Mouse (Mus musculus): ENCODE measurements around the gene Tmprss11g.
A peak's percentile ranks its signal among the peaks of the same experiment; 100 is the strongest.

The Tmprss11g gene

GRCm38 (mm10) chr5:86518500-86518899 is at the start of gene Tmprss11g:
Gene Tmprss11g, minus strand, starts transcription at chr5:86518600.
- DNase-seq (ENCODE audit: low spot score) = no peak

- DNase-seq (ENCODE audit: low spot score) = no peak
Observed at GRCm38 (mm10) chr5:86546693-86547092, 28.3 kb upstream of the Tmprss11g start.

- DNase-seq (ENCODE audit: low spot score) = no peak
Observed at GRCm38 (mm10) chr5:86540601-86541000, 22.2 kb upstream of the Tmprss11g start.

GRCm38 (mm10) chr5:86528725-86529124 is 10.3 kb upstream of the Tmprss11g start:
- no peak for DNase-seq (ENCODE audit: low spot score)

GRCm38 (mm10) chr5:86511538-86511937 is 6.9 kb downstream of the Tmprss11g start:
- no peak for DNase-seq (ENCODE audit: low spot score)

- no peak for DNase-seq (ENCODE audit: low spot score)
Observed at GRCm38 (mm10) chr5:86493453-86493852, 24.9 kb downstream of the Tmprss11g start.

GRCm38 (mm10) chr5:86482562-86482961 is 35.8 kb downstream of the Tmprss11g start:
- no peak for DNase-seq (ENCODE audit: low spot score)

- no peak for DNase-seq (ENCODE audit: low spot score)
Observed at GRCm38 (mm10) chr5:86482031-86482430, 36.4 kb downstream of the Tmprss11g start.

GRCm38 (mm10) chr5:86473859-86474258 is 44.5 kb downstream of the Tmprss11g start:
- DNase-seq (ENCODE audit: low spot score) = no peak

GRCm38 (mm10) chr5:86468890-86469289 is 49.5 kb downstream of the Tmprss11g start, which contains the start of gene Tmprss11a:
Gene Tmprss11a, minus strand, starts transcription at chr5:86468990.
- DNase-seq (ENCODE audit: low spot score) = no peak

- DNase-seq (ENCODE audit: low spot score) = no peak
Observed at GRCm38 (mm10) chr5:86439306-86439705, 79.1 kb downstream of the Tmprss11g start.

- peak; percentile 13 for DNase-seq (ENCODE audit: low spot score)
Observed at GRCm38 (mm10) chr5:86438548-86438947, 79.9 kb downstream of the Tmprss11g start.
